9 mouse cellular contexts compared by ENCODE assay signal in the genomic region with DNA sequence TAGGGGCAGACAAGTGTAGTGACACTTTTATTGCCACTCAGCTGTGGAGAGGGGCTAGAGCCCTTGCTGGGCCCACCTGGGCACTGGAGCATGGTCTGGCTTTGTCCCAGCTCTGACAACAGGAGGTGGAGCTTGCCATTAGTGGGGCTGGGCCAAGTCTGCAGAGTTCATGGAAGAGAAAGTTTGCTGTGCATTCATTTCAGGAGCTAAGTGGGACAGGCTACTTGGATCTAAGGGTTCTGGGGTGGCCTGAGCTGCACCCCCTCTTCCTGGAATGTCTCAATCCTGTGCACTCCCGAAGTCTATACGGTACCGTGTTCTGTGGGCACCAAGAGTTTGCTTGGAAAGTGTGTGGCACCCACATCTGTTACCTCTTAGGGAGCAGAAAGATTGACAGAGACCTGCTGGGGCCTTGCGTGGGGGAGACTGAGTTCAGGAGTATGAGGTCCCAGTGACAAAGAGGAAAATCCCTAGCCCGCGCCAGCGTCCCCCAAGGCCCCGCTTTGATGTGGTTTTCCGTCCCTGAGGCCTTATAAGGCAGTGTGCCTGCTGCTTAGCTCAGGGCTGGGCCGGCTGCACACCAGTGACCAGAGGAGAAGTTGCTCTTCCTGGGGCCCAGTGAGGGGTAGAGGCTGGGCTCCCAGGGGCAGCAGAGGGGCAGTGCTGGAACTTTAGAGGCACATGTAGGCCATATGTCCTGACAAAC. TPM values are rescaled to one million over a fixed set of nuclear protein-coding genes. Genes with fewer than 3 reads are reported as not detected.
DNase-seq lines count a peak whose midpoint lies in the region; ATAC-seq lines count a peak whose summit lies in the region.
"Had no signal": no experiment of that assay in that cellular context is flagged by ENCODE, and none has a peak within 500 bp of the region (broad histone marks: within the 10 kb centered on the region; RNA-seq: fewer than 3 reads in every experiment).

No protein-coding gene starts in this region.

- peaks cover 68% of the 10 kb centered on the region for H3K4me1 ChIP-seq in forebrain, embryonic 12.5 days
- H3K4me1 ChIP-seq in forebrain, embryonic 13.5 days = peaks cover 76% of the 10 kb centered on the region
- peaks cover 67% of the 10 kb centered on the region for H3K4me1 ChIP-seq in intestine, embryonic 15.5 days (replicated peaks)
- H3K4me1 ChIP-seq in neural tube, embryonic 15.5 days = peaks cover 69% of the 10 kb centered on the region

- ATAC-seq in forebrain, embryonic 12.5 days (ENCODE audit: low FRiP score) = no peak
- no peak for ATAC-seq in forebrain, embryonic 13.5 days
- ATAC-seq in intestine, embryonic 15.5 days = peak; percentile 68
- peak; percentile 37; the same call in 1 of the 2 replicates for ATAC-seq in neural tube, embryonic 15.5 days (ENCODE audit: low FRiP score)

- H3K9ac ChIP-seq in forebrain, embryonic 12.5 days = no peak overlapping the region
- no peak overlapping the region for H3K9ac ChIP-seq in forebrain, embryonic 13.5 days
- peak overlapping the region; percentile 6; the same call in 1 of the 2 replicates for H3K9ac ChIP-seq in intestine, embryonic 15.5 days
- H3K9ac ChIP-seq in neural tube, embryonic 15.5 days (replicated peaks) = no peak overlapping the region
- H3K9ac ChIP-seq: hindbrain, embryonic 15.5 days had no signal

- 43% methylated on average over 10 of the region's 10 CpGs for WGBS in forebrain, embryonic 12.5 days
- 40% methylated on average over 10 of the region's 10 CpGs for WGBS in forebrain, embryonic 13.5 days
- 32% methylated on average over 10 of the region's 10 CpGs for WGBS in intestine, embryonic 15.5 days
- WGBS in neural tube, embryonic 15.5 days = 55% methylated on average over 10 of the region's 10 CpGs

- H3K4me3 ChIP-seq in forebrain, embryonic 12.5 days (replicated peaks) = no peak overlapping the region
- H3K4me3 ChIP-seq in forebrain, embryonic 13.5 days = no peak overlapping the region
- H3K4me3 ChIP-seq in intestine, embryonic 15.5 days (replicated peaks) = no peak overlapping the region
- H3K4me3 ChIP-seq in neural tube, embryonic 15.5 days (replicated peaks) = no peak overlapping the region
- H3K4me3 ChIP-seq: hindbrain, embryonic 15.5 days had no signal

- no peak overlapping the region for H3K4me2 ChIP-seq in forebrain, embryonic 12.5 days
- no peak overlapping the region for H3K4me2 ChIP-seq in forebrain, embryonic 13.5 days
- H3K4me2 ChIP-seq in intestine, embryonic 15.5 days (replicated peaks) = peak overlapping the region; percentile 17; the same call in 1 of the 2 replicates
- H3K4me2 ChIP-seq in neural tube, embryonic 15.5 days = no peak overlapping the region
- H3K4me2 ChIP-seq: hindbrain, embryonic 15.5 days had no signal

- H3K9me3 ChIP-seq in forebrain, embryonic 12.5 days = no peaks in the 10 kb centered on the region
- H3K9me3 ChIP-seq in forebrain, embryonic 13.5 days (replicated peaks) = no peaks in the 10 kb centered on the region
- no peaks in the 10 kb centered on the region for H3K9me3 ChIP-seq in intestine, embryonic 15.5 days
- no peaks in the 10 kb centered on the region for H3K9me3 ChIP-seq in neural tube, embryonic 15.5 days (replicated peaks)
- H3K9me3 ChIP-seq: hindbrain, embryonic 15.5 days had no signal

- peak; percentile 82 for DNase-seq in ovary, adult 18-20 months (ENCODE audit: low spot score)
- no peak for DNase-seq in ovary, postnatal 10 days (ENCODE audit: low spot score)
- DNase-seq in c-Kit-positive CD71-positive TER-119-positive erythroid progenitor cells, embryonic 14.5 days (ENCODE audit: low spot score) = no peak
- no peak for DNase-seq in left cerebral cortex, postnatal 4 days

- intact Hi-C loops in left cerebral cortex, postnatal 4 days (cut with DNase I) = no loop called here

- peaks cover 11% of the 10 kb centered on the region for H3K36me3 ChIP-seq in forebrain, embryonic 12.5 days (replicated peaks)
- peaks cover 4% of the 10 kb centered on the region; the same call in 1 of the 2 replicates for H3K36me3 ChIP-seq in forebrain, embryonic 13.5 days (ENCODE audit: poor library complexity, severe bottlenecking)
- H3K36me3 ChIP-seq in intestine, embryonic 15.5 days = no peaks in the 10 kb centered on the region
- no peaks in the 10 kb centered on the region for H3K36me3 ChIP-seq in neural tube, embryonic 15.5 days
- H3K36me3 ChIP-seq: hindbrain, embryonic 15.5 days had no signal

- H3K27me3 ChIP-seq in forebrain, embryonic 12.5 days = 0 out of 2 replicates have a peak, but pooled peaks cover 3% of the 10 kb centered on the region
- H3K27me3 ChIP-seq in forebrain, embryonic 13.5 days = no peaks in the 10 kb centered on the region
- H3K27me3 ChIP-seq in intestine, embryonic 15.5 days (replicated peaks) = no peaks in the 10 kb centered on the region
- H3K27me3 ChIP-seq in neural tube, embryonic 15.5 days (replicated peaks) = no peaks in the 10 kb centered on the region
- H3K27me3 ChIP-seq: hindbrain, embryonic 15.5 days had no signal

- H3K27ac ChIP-seq in forebrain, embryonic 12.5 days = 0 out of 2 replicates have a peak overlapping the region, but pooled peaks have one; percentile 8
- H3K27ac ChIP-seq in forebrain, embryonic 13.5 days = no peak overlapping the region
- peak overlapping the region; percentile 70 for H3K27ac ChIP-seq in intestine, embryonic 15.5 days
- peak overlapping the region; percentile 33 for H3K27ac ChIP-seq in neural tube, embryonic 15.5 days (replicated peaks)
- H3K27ac ChIP-seq: hindbrain, embryonic 15.5 days had no signal

RNA-seq across cellular contexts. Expression of gene Nkd1, which starts 49.3 kb away (rescaled TPM):
- 51.2 and 64.4 TPM in 2 replicates for polyA plus RNA-seq in forebrain, embryonic 12.5 days (2016; fragmentation: Nextera tagmentation; extraction: Ambion mirVana)
- 44.9 and 47.7 TPM in 2 replicates for polyA plus RNA-seq in forebrain, embryonic 13.5 days (2015; fragmentation: Nextera tagmentation; extraction: Ambion mirVana)
- 33.1 and 34.9 TPM in 2 replicates for polyA plus RNA-seq in intestine, embryonic 15.5 days (2015; fragmentation: Nextera tagmentation; extraction: Ambion mirVana)
- 39.5 and 40.2 TPM in 2 replicates for polyA plus RNA-seq in neural tube, embryonic 15.5 days (2015; fragmentation: Nextera tagmentation; extraction: Ambion mirVana)
- 10 to 100 TPM; 22.5 to 25.7 TPM for total RNA-seq in left cerebral cortex, postnatal 4 days (2021)

Comparison
In these comparisons a context has a peak if more than half of its experiments do, and no peak if none do; other contexts are left out.
1. ATAC-seq: peak in intestine, embryonic 15.5 days (single experiment) and neural tube, embryonic 15.5 days (single experiment); none in forebrain, embryonic 12.5 days (single experiment) and forebrain, embryonic 13.5 days (single experiment).